Mouse (Mus musculus): Measurements from ENCODE around the gene Rab4a. TPM values are rescaled to one million over a fixed set of nuclear protein-coding genes. Genes with fewer than 3 reads are reported as not detected.

Rab4a gene
- polyA plus RNA-seq, 1 experiment from 2014 or later: 32.1 TPM

DNA sequence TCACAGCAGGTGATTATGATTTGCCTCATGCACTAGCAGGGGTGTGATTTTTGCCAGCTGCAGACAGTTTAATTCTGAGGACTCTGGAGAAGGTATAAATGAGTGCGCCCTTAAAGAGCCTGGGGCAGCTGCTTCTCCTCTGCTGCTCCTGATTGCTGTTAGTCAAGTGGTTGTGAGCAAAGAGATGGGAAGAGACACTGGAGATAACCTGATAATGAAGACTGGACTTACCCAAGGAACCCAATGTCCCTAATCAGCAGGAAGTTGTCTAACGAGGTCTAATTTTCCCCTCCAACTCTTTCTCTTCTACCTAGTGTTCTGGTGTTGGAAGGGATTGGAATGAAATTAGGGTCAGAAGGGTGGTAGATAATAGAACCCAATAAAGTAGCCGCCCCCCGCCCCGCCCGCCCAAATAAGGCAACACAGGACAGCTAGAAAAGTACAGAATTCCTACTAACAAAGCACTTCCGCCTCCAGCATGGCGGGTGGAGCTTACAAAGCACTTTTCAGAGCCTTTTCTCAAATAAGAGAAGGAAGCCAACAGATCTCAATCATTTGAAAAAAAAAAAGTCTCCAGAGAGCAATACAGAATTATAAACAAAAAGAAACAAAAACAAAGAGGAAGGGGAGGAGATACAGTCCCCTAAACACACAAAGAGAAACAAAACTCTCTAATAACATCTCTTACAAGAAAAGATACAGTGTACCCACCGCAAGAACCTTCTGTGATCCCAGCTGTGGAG lies 49.1 kb downstream of the Rab4a start:
- WGBS: 86% methylated on average over 9 of the region's 9 CpGs
- no peaks in the 10 kb centered on the region for H3K4me1 ChIP-seq (ENCODE audit: insufficient read depth, low read depth, low read length)
- no peak for TF ChIP-seq EP300 (IDR thresholded peaks at IDR 0.05)
- H3K36me3 ChIP-seq (ENCODE audit: insufficient read depth, low read length): no peaks in the 10 kb centered on the region
- no peak overlapping the region for H3K4me3 ChIP-seq (ENCODE audit: low read depth, low read length)
- H3K9ac ChIP-seq (replicated peaks; ENCODE audit: low read depth): no peak overlapping the region
- H3K4me2 ChIP-seq (replicated peaks; ENCODE audit: low read depth, low read length): no peak overlapping the region
- no peak overlapping the region for H3K27ac ChIP-seq (ENCODE audit: low read length)
- no peak for ATAC-seq
- no peaks in the 10 kb centered on the region for H3K27me3 ChIP-seq (replicated peaks; ENCODE audit: insufficient read depth, low read length)
- no peaks in the 10 kb centered on the region for H3K9me3 ChIP-seq (ENCODE audit: low read length)
- DNase-seq (ENCODE audit: low spot score): no peak

- no peaks in the 10 kb centered on the region for H3K36me3 ChIP-seq (ENCODE audit: insufficient read depth, low read length)
- no peaks in the 10 kb centered on the region for H3K9me3 ChIP-seq (ENCODE audit: low read length)
- TF ChIP-seq EP300 (IDR thresholded peaks at IDR 0.05): no peak
- TF ChIP-seq CTCF (IDR thresholded peaks at IDR 0.05): no peak
- H3K4me3 ChIP-seq (ENCODE audit: low read depth, low read length): no peak overlapping the region
- 0 out of 2 replicates have a peak, but pooled peaks cover 3% of the 10 kb centered on the region for H3K27me3 ChIP-seq (replicated peaks; ENCODE audit: insufficient read depth, low read length)
- no peak for ATAC-seq
- no peak overlapping the region for H3K4me2 ChIP-seq (replicated peaks; ENCODE audit: low read depth, low read length)
- WGBS: 70% methylated on average over 3 of the region's 3 CpGs
- DNase-seq (ENCODE audit: low spot score): no peak
- no peaks in the 10 kb centered on the region for H3K4me1 ChIP-seq (ENCODE audit: insufficient read depth, low read depth, low read length)
- no peak overlapping the region for H3K27ac ChIP-seq (ENCODE audit: low read length)
- no peak overlapping the region for H3K9ac ChIP-seq (replicated peaks; ENCODE audit: low read depth)
These were observed 51.6 kb downstream of the Rab4a start for GRCm38 (mm10) chr8:123857361-123857760.

DNA sequence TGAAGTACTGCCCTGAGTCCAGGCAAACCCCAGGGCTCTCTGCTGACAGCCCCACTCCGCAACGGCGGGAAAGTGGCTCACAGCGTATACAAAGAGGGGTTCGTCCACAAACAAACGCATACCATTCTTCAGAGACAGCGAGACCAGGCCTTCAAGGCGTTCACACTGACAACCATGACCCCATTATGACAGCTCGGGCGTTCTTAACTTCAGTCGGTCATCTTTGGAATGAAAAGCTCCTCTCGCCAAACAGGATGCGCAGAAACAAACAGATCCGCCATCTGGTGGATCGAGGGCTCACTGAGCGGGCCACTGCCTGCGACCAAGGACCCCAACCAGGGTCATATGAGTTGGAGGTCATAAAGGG lies 52.8 kb downstream of the Rab4a start:
- Histone ChIP-seq H3K9me3 (ENCODE audit: low read length) (no peaks in the 10 kb centered on the region), H3K4me1 (ENCODE audit: insufficient read depth, low read depth, low read length) (no peaks in the 10 kb centered on the region), H3K4me3 (ENCODE audit: low read depth, low read length) (peak overlapping the region; percentile 76), H3K36me3 (ENCODE audit: insufficient read depth, low read length) (no peaks in the 10 kb centered on the region), H3K4me2 (replicated peaks; ENCODE audit: low read depth, low read length) (peak overlapping the region; percentile 99), H3K9ac (replicated peaks; ENCODE audit: low read depth) (peak overlapping the region; percentile 51), H3K27ac (ENCODE audit: low read length) (no peak overlapping the region), H3K27me3 (replicated peaks; ENCODE audit: insufficient read depth, low read length) (0 out of 2 replicates have a peak, but pooled peaks cover 3% of the 10 kb centered on the region)
- TF ChIP-seq CTCF (IDR thresholded peaks at IDR 0.05) (no peak; the same call in 1 of the 2 replicates), EP300 (IDR thresholded peaks at IDR 0.05) (no peak)
- ATAC-seq: no peak
- peak; percentile 32 for DNase-seq (ENCODE audit: low spot score)
- WGBS: under 1% methylated on average over 17 of the region's 17 CpGs

GRCm38 (mm10) chr8:123858941-123859647 lies 53.3 kb downstream of the Rab4a start:
- WGBS: 4% methylated on average over 63 of the region's 79 CpGs
- TF ChIP-seq EP300 (IDR thresholded peaks at IDR 0.05): no peak
- peak; percentile 59 for TF ChIP-seq CTCF (IDR thresholded peaks at IDR 0.05)
- H3K27ac ChIP-seq (ENCODE audit: low read length): peak overlapping the region; percentile 51; the same call in 1 of the 2 replicates
- H3K9ac ChIP-seq (replicated peaks; ENCODE audit: low read depth): peak overlapping the region; percentile 51
- H3K4me1 ChIP-seq (ENCODE audit: insufficient read depth, low read depth, low read length): no peaks in the 10 kb centered on the region
- H3K27me3 ChIP-seq (replicated peaks; ENCODE audit: insufficient read depth, low read length): 0 out of 2 replicates have a peak, but pooled peaks cover 3% of the 10 kb centered on the region
- peak overlapping the region; percentile 76 for H3K4me3 ChIP-seq (ENCODE audit: low read depth, low read length)
- ATAC-seq: peak; percentile 99
- peak overlapping the region; percentile 99 for H3K4me2 ChIP-seq (replicated peaks; ENCODE audit: low read depth, low read length)
- H3K36me3 ChIP-seq (ENCODE audit: insufficient read depth, low read length): no peaks in the 10 kb centered on the region
- H3K9me3 ChIP-seq (ENCODE audit: low read length): no peaks in the 10 kb centered on the region
- DNase-seq (ENCODE audit: low spot score): peak; percentile 94

DNA sequence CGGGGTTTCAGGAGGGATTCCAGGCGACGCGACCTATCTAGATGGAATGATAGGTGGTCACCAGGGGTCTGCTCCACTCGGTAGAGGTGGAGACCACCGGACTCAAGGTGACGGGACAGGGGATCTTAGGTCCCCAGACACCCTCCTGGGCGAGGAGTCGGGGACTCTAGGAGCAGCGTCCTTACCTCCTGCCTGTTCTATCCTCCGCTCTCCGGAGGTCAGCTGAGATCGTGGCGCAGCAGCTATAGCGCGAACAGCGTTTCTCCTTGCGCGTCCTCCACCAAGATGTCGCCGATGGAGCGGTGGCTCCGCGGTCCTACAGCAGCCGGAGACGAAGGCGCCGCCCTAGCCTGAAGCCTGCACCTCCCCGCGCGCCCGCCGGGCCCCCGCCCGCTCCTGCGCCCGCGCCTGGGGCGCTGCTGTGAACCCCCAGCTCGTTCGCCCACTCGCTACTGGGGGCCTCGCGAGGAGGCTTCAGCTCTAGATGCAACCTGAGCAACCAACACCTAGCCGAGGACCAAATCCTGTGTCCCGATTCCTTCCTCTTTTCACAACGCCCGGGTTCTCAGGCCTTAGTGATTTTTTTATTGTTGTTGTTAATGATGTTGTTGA lies 54.0 kb downstream of the Rab4a start, which contains the start of gene Ccsap:
Gene Ccsap (minus strand): TSS at position 562 of the 612 bp plus-strand sequence.
- DNase-seq (ENCODE audit: low spot score): peak; percentile 52
- TF ChIP-seq CTCF (IDR thresholded peaks at IDR 0.05) (no peak), EP300 (IDR thresholded peaks at IDR 0.05) (no peak)
- peak within 1 kb of the TSS; percentile 99 for H3K4me2 ChIP-seq (replicated peaks; ENCODE audit: low read depth, low read length)

DNA sequence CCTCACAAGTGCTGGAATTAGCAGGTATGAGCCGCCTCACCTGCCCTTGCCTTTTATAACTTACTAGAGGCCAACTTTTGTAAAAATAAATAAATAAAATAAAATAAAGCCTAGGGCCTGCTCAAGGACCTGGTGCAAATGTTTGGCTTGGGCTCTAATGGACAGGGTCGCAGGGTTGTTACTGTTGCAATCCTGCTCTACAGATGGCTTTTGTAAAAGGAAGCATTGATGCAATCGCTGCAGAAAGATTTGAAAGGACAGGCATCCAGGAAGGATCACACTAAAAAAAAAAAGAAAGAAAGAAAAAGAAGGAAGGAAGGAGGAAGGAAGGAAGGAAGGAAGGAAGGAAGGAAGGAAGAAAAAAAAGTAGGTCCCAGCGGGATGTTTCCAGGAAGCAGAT lies 54.6 kb downstream of the Rab4a start:
- DNase-seq (ENCODE audit: low spot score): peak; percentile 54
- ATAC-seq: no peak
- Histone ChIP-seq H3K36me3 (ENCODE audit: insufficient read depth, low read length) (no peaks in the 10 kb centered on the region), H3K27me3 (replicated peaks; ENCODE audit: insufficient read depth, low read length) (0 out of 2 replicates have a peak, but pooled peaks cover 3% of the 10 kb centered on the region), H3K27ac (ENCODE audit: low read length) (no peak overlapping the region), H3K9ac (replicated peaks; ENCODE audit: low read depth) (no peak overlapping the region), H3K4me3 (ENCODE audit: low read depth, low read length) (peak overlapping the region; percentile 76), H3K4me2 (replicated peaks; ENCODE audit: low read depth, low read length) (peak overlapping the region; percentile 99; the same call in 1 of the 2 replicates), H3K4me1 (ENCODE audit: insufficient read depth, low read depth, low read length) (no peaks in the 10 kb centered on the region), H3K9me3 (ENCODE audit: low read length) (no peaks in the 10 kb centered on the region)
- 63% methylated on average over 4 of the region's 4 CpGs for WGBS
- no peak for TF ChIP-seq CTCF (IDR thresholded peaks at IDR 0.05)
- no peak for TF ChIP-seq EP300 (IDR thresholded peaks at IDR 0.05)

More for the DNA sequence above, 54.0 kb downstream of the Rab4a start, which contains the start of gene Ccsap:
- Histone ChIP-seq H3K9me3 (ENCODE audit: low read length) (no peaks in the 10 kb centered on the region), H3K27me3 (replicated peaks; ENCODE audit: insufficient read depth, low read length) (0 out of 2 replicates have a peak, but pooled peaks cover 3% of the 10 kb centered on the region), H3K9ac (replicated peaks; ENCODE audit: low read depth) (peak within 1 kb of the TSS; percentile 51), H3K27ac (ENCODE audit: low read length) (peak within 1 kb of the TSS; percentile 51; the same call in 1 of the 2 replicates), H3K36me3 (ENCODE audit: insufficient read depth, low read length) (no peaks in the 10 kb centered on the region), H3K4me1 (ENCODE audit: insufficient read depth, low read depth, low read length) (no peaks in the 10 kb centered on the region), H3K4me3 (ENCODE audit: low read depth, low read length) (peak within 1 kb of the TSS; percentile 76)
- ATAC-seq: peak; percentile 60
- WGBS: under 1% methylated on average over 43 of the region's 48 CpGs

Data from lung, postnatal 0 days (tissue).